Mouse (Mus musculus): Measurements from ENCODE around the gene Polr1b. TPM values are rescaled to one million over a fixed set of nuclear protein-coding genes. Genes with fewer than 3 reads are reported as not detected.

Gene Polr1b
- polyA plus RNA-seq, 1 experiment from 2014 or later = 12.1 TPM

DNA sequence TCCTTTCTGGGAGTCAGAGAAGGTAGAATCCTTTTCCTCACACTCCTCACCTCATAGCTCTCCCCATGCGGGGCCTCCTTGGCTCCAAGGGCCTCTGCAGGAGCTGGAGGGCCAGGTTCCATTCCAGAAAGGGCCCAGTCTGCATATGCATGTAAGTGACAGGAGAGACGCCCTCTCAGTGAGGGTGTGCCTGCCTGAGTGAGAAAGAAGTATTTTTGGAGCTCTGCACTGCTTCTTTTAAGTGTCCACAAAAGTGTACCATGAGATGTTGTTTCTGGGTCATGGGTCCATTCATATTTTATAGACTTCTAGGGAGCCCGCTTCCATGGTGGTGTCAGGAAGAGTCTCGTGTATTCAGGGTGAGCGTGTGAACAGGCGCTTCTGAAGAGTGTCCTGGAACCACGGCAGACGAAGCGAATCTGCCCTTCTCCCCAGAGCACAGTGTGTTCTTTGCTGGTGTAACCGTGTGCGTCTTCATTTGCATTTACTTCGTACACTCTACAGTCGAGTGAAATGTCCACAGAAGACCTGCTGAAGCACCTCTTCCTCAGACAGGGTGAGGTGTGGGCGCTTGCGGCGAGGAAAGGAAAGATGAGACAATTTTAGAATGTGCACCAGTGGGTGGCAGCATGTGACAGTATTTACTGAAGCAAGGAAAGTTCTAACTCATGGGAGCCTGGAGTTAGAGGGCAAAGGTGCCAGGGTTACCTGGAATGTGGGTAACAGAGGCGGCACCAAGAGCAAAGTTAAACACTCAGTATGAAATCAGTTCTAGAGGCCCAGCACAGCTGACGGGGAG, 6.7 kb upstream of the Polr1b start:
- no peak for DNase-seq (ENCODE audit: low spot score)
- 91% methylated on average over 18 of the region's 18 CpGs for WGBS
- Histone ChIP-seq H3K27ac (no peak overlapping the region), H3K9me3 (ENCODE audit: control insufficient read depth, low read length) (no peaks in the 10 kb centered on the region), H3K36me3 (replicated peaks; ENCODE audit: control insufficient read depth, insufficient read depth) (peaks cover 66% of the 10 kb centered on the region), H3K4me1 (replicated peaks; ENCODE audit: control insufficient read depth, insufficient read depth, low read length) (no peaks in the 10 kb centered on the region), H3K27me3 (ENCODE audit: control insufficient read depth, insufficient read depth, low read length) (no peaks in the 10 kb centered on the region), H3K4me3 (replicated peaks; ENCODE audit: low read length) (no peak overlapping the region), H3K9ac (no peak overlapping the region), H3K4me2 (replicated peaks) (no peak overlapping the region)
- ATAC-seq (ENCODE audit: low FRiP score) = no peak

DNA sequence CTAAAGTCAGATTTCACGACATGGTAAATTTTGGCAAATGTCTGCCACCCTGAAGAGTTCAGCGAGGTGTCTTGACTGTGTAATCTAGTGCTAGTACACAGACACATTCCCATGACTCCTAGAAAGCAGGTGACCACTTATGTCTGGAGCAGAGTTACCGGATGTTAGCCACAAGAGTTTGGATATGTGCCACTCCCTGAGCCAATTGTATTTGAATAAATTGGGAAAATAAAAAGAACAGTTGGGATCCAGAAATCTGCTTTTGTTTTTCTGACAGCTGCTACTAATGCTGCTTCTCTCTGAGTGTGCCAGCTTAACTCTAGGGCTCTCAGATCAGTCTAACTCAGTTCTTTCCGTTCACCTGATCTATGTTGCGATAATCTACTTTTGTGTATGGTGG, 12.1 kb downstream of the Polr1b start:
- H3K36me3 ChIP-seq (replicated peaks; ENCODE audit: control insufficient read depth, insufficient read depth) = peaks cover 84% of the 10 kb centered on the region
- 97% methylated on average over 5 of the region's 5 CpGs for WGBS
- H3K4me2 ChIP-seq (replicated peaks) = no peak overlapping the region
- H3K9me3 ChIP-seq (ENCODE audit: control insufficient read depth, low read length) = no peaks in the 10 kb centered on the region
- H3K27ac ChIP-seq = no peak overlapping the region
- DNase-seq (ENCODE audit: low spot score) (no peak), ATAC-seq (ENCODE audit: low FRiP score) (no peak)
- no peaks in the 10 kb centered on the region for H3K27me3 ChIP-seq (ENCODE audit: control insufficient read depth, insufficient read depth, low read length)
- H3K9ac ChIP-seq = no peak overlapping the region
- H3K4me3 ChIP-seq (replicated peaks; ENCODE audit: low read length) = no peak overlapping the region
- H3K4me1 ChIP-seq (replicated peaks; ENCODE audit: control insufficient read depth, insufficient read depth, low read length) = no peaks in the 10 kb centered on the region

DNA sequence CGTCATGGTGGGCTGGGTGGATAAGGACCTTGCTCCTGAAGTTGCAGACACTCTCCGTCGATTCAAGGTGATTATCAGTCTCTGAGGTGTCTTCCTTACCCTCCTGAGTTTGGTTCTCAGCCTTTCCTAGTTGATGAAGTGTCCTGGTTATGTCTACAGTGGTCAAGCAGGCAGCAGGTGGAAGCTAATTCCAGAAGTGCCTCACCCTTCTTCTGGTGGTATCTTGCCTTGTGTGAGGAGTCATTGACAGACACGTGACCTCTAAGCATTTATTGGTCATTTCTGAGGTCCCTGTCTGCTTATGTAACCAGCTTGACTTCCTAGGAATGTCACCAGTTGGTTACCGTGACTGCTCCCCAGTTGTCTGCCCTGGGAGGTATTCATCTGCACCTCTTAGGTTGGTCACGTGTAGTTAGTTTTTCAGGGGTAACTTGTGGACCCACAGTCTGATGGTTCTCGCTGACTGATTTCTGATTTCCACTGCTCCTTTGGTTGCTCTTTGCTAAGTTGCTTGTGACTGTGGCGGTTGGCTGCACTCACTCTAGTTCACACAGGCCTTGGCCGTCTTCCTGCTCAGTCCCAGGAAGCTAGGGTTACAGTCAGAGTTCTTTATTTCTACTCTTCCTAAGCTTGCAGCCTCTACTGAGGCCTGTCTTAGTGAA, 15.0 kb downstream of the Polr1b start:
- Histone ChIP-seq H3K4me1 (replicated peaks; ENCODE audit: control insufficient read depth, insufficient read depth, low read length) (no peaks in the 10 kb centered on the region), H3K9me3 (ENCODE audit: control insufficient read depth, low read length) (no peaks in the 10 kb centered on the region), H3K4me3 (replicated peaks; ENCODE audit: low read length) (no peak overlapping the region), H3K27me3 (ENCODE audit: control insufficient read depth, insufficient read depth, low read length) (no peaks in the 10 kb centered on the region), H3K27ac (no peak overlapping the region), H3K36me3 (replicated peaks; ENCODE audit: control insufficient read depth, insufficient read depth) (peaks cover 87% of the 10 kb centered on the region), H3K9ac (no peak overlapping the region), H3K4me2 (replicated peaks) (no peak overlapping the region)
- no peak for DNase-seq (ENCODE audit: low spot score)
- no peak for ATAC-seq (ENCODE audit: low FRiP score)
- 95% methylated on average over 9 of the region's 9 CpGs for WGBS

DNA sequence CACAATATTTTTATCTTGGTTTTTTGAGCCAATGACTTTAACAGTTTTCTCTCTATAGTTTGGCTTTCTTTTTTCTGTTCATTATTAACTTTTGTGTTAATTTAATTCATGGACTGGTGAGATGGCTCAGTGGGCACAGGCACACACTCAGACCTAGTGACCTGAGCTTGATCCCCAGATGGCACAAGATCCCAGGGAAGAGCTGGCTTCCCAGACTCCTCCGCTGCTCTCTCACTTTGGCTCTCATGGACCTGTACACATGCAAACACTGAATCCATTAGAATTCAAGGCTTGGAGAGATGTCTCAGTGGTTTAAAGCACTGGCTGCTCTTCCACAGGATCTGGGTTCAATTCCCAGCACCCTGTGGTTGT, 15.6 kb downstream of the Polr1b start:
- Histone ChIP-seq H3K9ac (no peak overlapping the region), H3K27me3 (ENCODE audit: control insufficient read depth, insufficient read depth, low read length) (no peaks in the 10 kb centered on the region), H3K4me1 (replicated peaks; ENCODE audit: control insufficient read depth, insufficient read depth, low read length) (no peaks in the 10 kb centered on the region), H3K4me2 (replicated peaks) (no peak overlapping the region), H3K27ac (no peak overlapping the region), H3K36me3 (replicated peaks; ENCODE audit: control insufficient read depth, insufficient read depth) (peaks cover 84% of the 10 kb centered on the region), H3K4me3 (replicated peaks; ENCODE audit: low read length) (no peak overlapping the region), H3K9me3 (ENCODE audit: control insufficient read depth, low read length) (no peaks in the 10 kb centered on the region)
- DNase-seq (ENCODE audit: low spot score) (no peak), ATAC-seq (ENCODE audit: low FRiP score) (no peak)
- 100% methylated on average over 1 of the region's 1 CpGs for WGBS

DNA sequence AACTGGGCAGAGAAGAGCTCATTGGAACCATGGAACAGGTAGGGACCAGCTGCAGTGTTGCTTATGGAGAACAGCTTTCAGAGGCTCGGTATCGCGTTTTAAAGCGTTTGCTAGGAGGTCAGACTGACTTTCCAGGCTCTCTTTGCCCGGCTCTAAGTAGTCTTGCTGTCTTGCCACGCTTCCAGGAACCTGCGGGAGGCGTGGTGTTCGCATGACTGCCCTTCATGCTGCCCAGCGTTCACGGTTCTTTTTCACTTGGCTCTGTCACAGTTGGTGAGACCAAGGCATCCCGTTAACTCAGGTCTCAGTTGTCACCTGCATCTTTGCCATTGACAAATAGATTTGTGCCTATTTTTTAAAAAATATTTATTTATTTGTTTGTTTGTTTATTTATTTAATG, 17.3 kb downstream of the Polr1b start:
- Histone ChIP-seq H3K36me3 (replicated peaks; ENCODE audit: control insufficient read depth, insufficient read depth) (peaks cover 84% of the 10 kb centered on the region), H3K4me2 (replicated peaks) (no peak overlapping the region), H3K4me1 (replicated peaks; ENCODE audit: control insufficient read depth, insufficient read depth, low read length) (no peaks in the 10 kb centered on the region), H3K27ac (no peak overlapping the region), H3K4me3 (replicated peaks; ENCODE audit: low read length) (no peak overlapping the region), H3K9ac (no peak overlapping the region), H3K9me3 (ENCODE audit: control insufficient read depth, low read length) (no peaks in the 10 kb centered on the region), H3K27me3 (ENCODE audit: control insufficient read depth, insufficient read depth, low read length) (no peaks in the 10 kb centered on the region)
- no peak for DNase-seq (ENCODE audit: low spot score)
- ATAC-seq (ENCODE audit: low FRiP score) = no peak
- WGBS = 94% methylated on average over 12 of the region's 12 CpGs

DNA sequence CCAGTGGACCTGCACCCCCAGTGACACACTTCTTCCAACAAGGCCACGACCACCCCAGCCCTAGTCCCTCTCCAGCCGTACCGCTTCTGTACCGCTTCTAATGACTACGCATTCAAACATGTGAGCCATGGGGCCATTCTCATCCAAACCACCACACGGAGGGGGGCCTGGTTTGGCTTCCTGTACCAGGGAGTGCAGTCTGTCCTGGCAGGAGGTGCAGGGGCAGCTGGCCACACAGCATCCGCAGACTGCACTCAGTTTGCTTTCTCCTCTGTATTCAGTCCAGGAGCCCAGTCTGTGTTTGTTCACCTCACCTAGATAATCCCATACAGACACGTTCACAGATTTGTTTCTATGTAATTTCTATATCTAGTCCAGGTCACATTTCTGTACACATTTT, 21.2 kb downstream of the Polr1b start:
- ATAC-seq (ENCODE audit: low FRiP score) = no peak
- no peak overlapping the region for H3K9ac ChIP-seq

DNA sequence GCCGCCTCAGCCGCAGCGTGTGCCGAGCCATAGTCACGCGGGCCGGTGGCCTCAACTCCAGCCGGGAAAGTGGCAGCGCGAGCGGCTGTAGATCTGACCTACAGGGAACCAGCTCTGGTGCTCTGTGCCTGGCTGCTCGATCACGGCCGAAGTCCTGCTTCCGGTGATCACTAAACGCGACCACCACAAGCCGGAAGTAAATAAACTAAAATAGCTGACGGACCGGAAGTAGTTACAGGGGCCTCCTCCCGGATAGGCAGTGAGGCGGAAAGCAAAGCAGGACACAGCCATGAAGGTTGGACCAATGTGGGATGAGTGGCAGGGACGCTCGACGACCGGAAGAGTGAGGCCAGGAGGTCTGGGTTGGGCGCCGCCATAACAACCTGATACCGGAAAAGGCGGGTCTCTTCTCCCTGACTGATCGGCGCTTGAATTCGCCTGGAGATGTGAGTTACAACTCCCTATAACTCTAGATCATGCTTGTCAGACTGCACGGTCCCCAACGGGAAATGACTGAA, 28.7 kb downstream of the Polr1b start, which contains the start of gene Chchd5:
Chchd5 (plus strand) TSS at position 289 of the 518 bp plus-strand sequence.
- peak; percentile 100 for ATAC-seq (ENCODE audit: low FRiP score)
- Histone ChIP-seq H3K4me3 (replicated peaks; ENCODE audit: low read length) (peak within 1 kb of the TSS; percentile 68), H3K9ac (peak within 1 kb of the TSS; percentile 81), H3K27ac (peak within 1 kb of the TSS; percentile 86), H3K4me1 (replicated peaks; ENCODE audit: control insufficient read depth, insufficient read depth, low read length) (peaks cover 13% of the 10 kb centered on the region), H3K36me3 (replicated peaks; ENCODE audit: control insufficient read depth, insufficient read depth) (peaks cover 47% of the 10 kb centered on the region), H3K27me3 (ENCODE audit: control insufficient read depth, insufficient read depth, low read length) (no peaks in the 10 kb centered on the region), H3K9me3 (ENCODE audit: control insufficient read depth, low read length) (peaks cover 10% of the 10 kb centered on the region; the same call in 1 of the 2 replicates), H3K4me2 (replicated peaks) (peak within 1 kb of the TSS; percentile 74)
- DNase-seq (ENCODE audit: low spot score) = peak; percentile 93
- 0% methylated on average over 35 of the region's 35 CpGs for WGBS

More for the DNA sequence above, 21.2 kb downstream of the Polr1b start:
- DNase-seq (ENCODE audit: low spot score) = no peak
- Histone ChIP-seq H3K36me3 (replicated peaks; ENCODE audit: control insufficient read depth, insufficient read depth) (peaks cover 85% of the 10 kb centered on the region), H3K4me1 (replicated peaks; ENCODE audit: control insufficient read depth, insufficient read depth, low read length) (no peaks in the 10 kb centered on the region), H3K27me3 (ENCODE audit: control insufficient read depth, insufficient read depth, low read length) (no peaks in the 10 kb centered on the region), H3K4me3 (replicated peaks; ENCODE audit: low read length) (no peak overlapping the region), H3K9me3 (ENCODE audit: control insufficient read depth, low read length) (no peaks in the 10 kb centered on the region), H3K27ac (no peak overlapping the region), H3K4me2 (replicated peaks) (no peak overlapping the region)
- WGBS = 95% methylated on average over 8 of the region's 8 CpGs

DNA sequence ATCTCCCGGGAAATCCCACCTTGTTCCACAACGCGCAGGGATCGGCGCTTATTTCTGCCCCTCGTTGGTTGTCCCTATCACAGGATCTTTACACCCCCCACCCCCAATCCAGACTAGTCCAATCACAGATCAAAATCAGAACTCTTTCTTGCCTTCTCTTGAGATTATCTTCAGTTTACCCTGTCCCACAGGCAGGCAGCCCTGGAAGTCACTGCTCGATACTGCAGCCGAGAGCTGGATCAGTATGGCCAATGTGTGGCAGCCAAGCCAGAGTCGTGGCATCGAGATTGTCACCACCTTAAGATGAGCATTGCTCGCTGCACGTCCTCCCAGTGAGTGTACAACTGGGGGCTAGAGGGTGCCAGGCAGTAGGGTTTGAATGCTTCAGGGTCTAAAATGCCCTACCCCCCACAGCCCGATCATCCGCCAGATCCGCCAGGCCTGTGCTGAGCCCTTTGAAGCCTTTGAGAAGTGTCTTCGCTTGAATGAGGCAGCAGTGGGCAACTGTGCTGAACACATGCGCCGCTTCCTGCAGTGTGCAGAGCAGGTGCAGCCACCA, 29.3 kb downstream of the Polr1b start:
- Histone ChIP-seq H3K27me3 (ENCODE audit: control insufficient read depth, insufficient read depth, low read length) (no peaks in the 10 kb centered on the region), H3K9ac (peak overlapping the region; percentile 66), H3K9me3 (ENCODE audit: control insufficient read depth, low read length) (peaks cover 10% of the 10 kb centered on the region; the same call in 1 of the 2 replicates), H3K27ac (peak overlapping the region; percentile 79), H3K4me1 (replicated peaks; ENCODE audit: control insufficient read depth, insufficient read depth, low read length) (peaks cover 13% of the 10 kb centered on the region), H3K4me3 (replicated peaks; ENCODE audit: low read length) (peak overlapping the region; percentile 68), H3K4me2 (replicated peaks) (peak overlapping the region; percentile 74), H3K36me3 (replicated peaks; ENCODE audit: control insufficient read depth, insufficient read depth) (peaks cover 41% of the 10 kb centered on the region)
- DNase-seq (ENCODE audit: low spot score) (peak; percentile 26), ATAC-seq (ENCODE audit: low FRiP score) (peak; percentile 53)
- WGBS = 30% methylated on average over 18 of the region's 18 CpGs

DNA sequence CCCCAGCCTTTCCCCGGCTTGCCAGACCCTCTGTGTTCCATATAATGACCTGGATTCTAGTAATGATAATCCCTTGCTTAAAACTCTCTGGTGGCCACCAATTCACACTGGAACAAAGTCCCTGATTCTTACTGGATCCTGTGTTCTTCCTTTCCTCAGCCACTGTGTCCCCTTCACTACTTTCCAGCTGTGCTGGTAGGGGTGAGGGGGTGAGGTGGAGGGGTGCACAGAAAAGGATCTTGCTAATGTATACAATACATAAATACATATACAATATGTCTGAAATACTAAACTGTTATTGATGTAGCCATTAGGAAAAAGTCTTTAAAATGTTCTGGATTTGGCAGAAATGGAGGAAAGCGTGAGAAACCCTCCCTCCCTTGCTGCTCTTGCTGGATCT, 30.0 kb downstream of the Polr1b start:
- no peak for DNase-seq (ENCODE audit: low spot score)
- Histone ChIP-seq H3K4me3 (replicated peaks; ENCODE audit: low read length) (peak overlapping the region; percentile 68; the same call in 1 of the 2 replicates), H3K4me1 (replicated peaks; ENCODE audit: control insufficient read depth, insufficient read depth, low read length) (peaks cover 13% of the 10 kb centered on the region), H3K4me2 (replicated peaks) (peak overlapping the region; percentile 74), H3K9me3 (ENCODE audit: control insufficient read depth, low read length) (peaks cover 10% of the 10 kb centered on the region; the same call in 1 of the 2 replicates), H3K9ac (no peak overlapping the region), H3K36me3 (replicated peaks; ENCODE audit: control insufficient read depth, insufficient read depth) (peaks cover 34% of the 10 kb centered on the region), H3K27me3 (ENCODE audit: control insufficient read depth, insufficient read depth, low read length) (no peaks in the 10 kb centered on the region), H3K27ac (no peak overlapping the region)
- ATAC-seq (ENCODE audit: low FRiP score) = no peak
- WGBS = 97% methylated on average over 2 of the region's 2 CpGs
